Mouse (Mus musculus) intestine, embryonic 16.5 days (tissue): ENCODE data around the gene Zscan20. TPM values are rescaled to one million over a fixed set of nuclear protein-coding genes. Genes with fewer than 3 reads are reported as not detected.
"Not testable (repeated sequence)": the region's sequence is repeated elsewhere in the genome, so short reads cannot be mapped to it uniquely, and the experiment has no call there.

Experiments
- ATAC-seq: fragments of 200-750 bp; cut with Nextera tagmentation; 2 replicates; pipeline ENCODE4 v1.8.0; 2017; ENCODE audit warnings: moderate TSS enrichment, moderate library complexity
- H3K27ac ChIP-seq: fragments of 300-500 bp; sonication (generic); 2 replicates; pipeline ENCODE4 v1.5.1; 2014; ENCODE audit warnings: mild to moderate bottlenecking, low read length
- H3K27me3 ChIP-seq: fragments of 300-500 bp; sonication (generic); replicated peaks from 2 replicates; pipeline ENCODE4 v1.6.1; 2014; ENCODE audit warnings: low read length, control low read depth, mixed read lengths; ENCODE audit not compliant: control insufficient read depth, insufficient read depth
- H3K36me3 ChIP-seq: fragments of 300-500 bp; sonication (generic); 2 replicates; pipeline ENCODE4 v1.6.1; 2014; ENCODE audit warnings: low read length, control low read depth; ENCODE audit not compliant: control insufficient read depth, insufficient read depth
- H3K4me1 ChIP-seq: fragments of 300-500 bp; sonication (generic); 2 replicates; pipeline ENCODE4 v1.6.1; 2014; ENCODE audit warnings: low read length, control low read depth, mixed read lengths; ENCODE audit not compliant: control insufficient read depth, insufficient read depth
- H3K4me2 ChIP-seq: fragments of 300-500 bp; sonication (generic); 2 replicates; pipeline ENCODE4 v1.6.1; 2014; ENCODE audit warnings: low read depth, low read length, control low read depth
- H3K4me3 ChIP-seq: fragments of 300-500 bp; sonication (generic); 2 replicates; pipeline ENCODE4 v1.5.1; 2014; ENCODE audit warnings: mild to moderate bottlenecking, low read length
- H3K9ac ChIP-seq: fragments of 300-500 bp; sonication (generic); 2 replicates; pipeline ENCODE4 v1.6.1; 2014; ENCODE audit warnings: low read depth, low read length
- H3K9me3 ChIP-seq: fragments of 300-500 bp; sonication (generic); 2 replicates; pipeline ENCODE4 v1.6.1; 2016; ENCODE audit warnings: low read length, control low read depth; ENCODE audit not compliant: control insufficient read depth
- WGBS: fragments of 180-500 bp; shearing (Covaris S2); extraction: QIAGEN DNeasy Blood & Tissue Kit; methylation state at CpG from one replicate; pipeline ENCODE4 v1.1.7; 2014; 5-methylcytosine and 5-hydroxymethylcytosine counted together
- polyA plus RNA-seq: library from polyadenylated mRNA; unstranded; fragments of >200 nt; fragmentation: Nextera tagmentation; extraction: Ambion mirVana; gene quantifications from 2 replicates; pipeline ENCODE4 v1.2.1, GENCODE M21; 2015

Zscan20 gene
- polyA plus RNA-seq, 1 experiment from 2014 or later: 2.8 TPM

GRCm38 (mm10) chr4:128597801-128598560 is 11.9 kb downstream of the Zscan20 start:
- peaks cover 3% of the 10 kb centered on the region for H3K4me1 ChIP-seq
- H3K36me3 ChIP-seq: no peaks in the 10 kb centered on the region
- ATAC-seq: peak; percentile 85
- H3K9ac ChIP-seq: no peak overlapping the region
- no peak overlapping the region for H3K4me3 ChIP-seq
- no peak overlapping the region for H3K27ac ChIP-seq
- 38% methylated on average over 12 of the region's 12 CpGs for WGBS
- peak overlapping the region; percentile 25; the same call in 1 of the 2 replicates for H3K4me2 ChIP-seq
- H3K9me3 ChIP-seq: no peaks in the 10 kb centered on the region
- H3K27me3 ChIP-seq: no peaks in the 10 kb centered on the region

- no peaks in the 10 kb centered on the region for H3K27me3 ChIP-seq
- H3K9ac ChIP-seq: no peak overlapping the region
- no peak overlapping the region for H3K4me2 ChIP-seq
- no peak overlapping the region for H3K4me3 ChIP-seq
- no peaks in the 10 kb centered on the region for H3K9me3 ChIP-seq
- 0 out of 2 replicates have a peak, but pooled peaks cover 4% of the 10 kb centered on the region for H3K36me3 ChIP-seq
- no peak for ATAC-seq
- no peak overlapping the region for H3K27ac ChIP-seq
- peaks cover 3% of the 10 kb centered on the region for H3K4me1 ChIP-seq
- WGBS: 85% methylated on average over 5 of the region's 5 CpGs
Observed at GRCm38 (mm10) chr4:128594062-128594461, 15.8 kb downstream of the Zscan20 start.

GRCm38 (mm10) chr4:128593286-128593685 is 16.6 kb downstream of the Zscan20 start:
- H3K9me3 ChIP-seq: no peaks in the 10 kb centered on the region
- H3K27me3 ChIP-seq: no peaks in the 10 kb centered on the region
- WGBS: 82% methylated on average over 4 of the region's 4 CpGs
- 0 out of 2 replicates have a peak, but pooled peaks cover 4% of the 10 kb centered on the region for H3K36me3 ChIP-seq
- H3K27ac ChIP-seq: no peak overlapping the region
- ATAC-seq: no peak
- no peak overlapping the region for H3K4me3 ChIP-seq
- no peak overlapping the region for H3K4me2 ChIP-seq
- no peak overlapping the region for H3K9ac ChIP-seq
- H3K4me1 ChIP-seq: peaks cover 3% of the 10 kb centered on the region

- Histone ChIP-seq H3K4me2 (no peak overlapping the region), H3K9me3 (peaks cover 12% of the 10 kb centered on the region), H3K27ac (no peak overlapping the region), H3K9ac (no peak overlapping the region), H3K4me1 (no peaks in the 10 kb centered on the region), H3K4me3 (no peak overlapping the region), H3K27me3 (no peaks in the 10 kb centered on the region), H3K36me3 (peaks cover 26% of the 10 kb centered on the region)
- no peak for ATAC-seq
- 53% methylated on average over 4 of the region's 4 CpGs for WGBS
Observed at GRCm38 (mm10) chr4:128579182-128579581, 30.7 kb downstream of the Zscan20 start.

GRCm38 (mm10) chr4:128575811-128576210 is 34.1 kb downstream of the Zscan20 start:
- Histone ChIP-seq H3K9ac (no peak overlapping the region), H3K9me3 (no peaks in the 10 kb centered on the region), H3K4me1 (no peaks in the 10 kb centered on the region), H3K4me2 (no peak overlapping the region), H3K4me3 (no peak overlapping the region), H3K36me3 (peaks cover 8% of the 10 kb centered on the region; the same call in 1 of the 2 replicates), H3K27me3 (no peaks in the 10 kb centered on the region), H3K27ac (no peak overlapping the region)
- no peak for ATAC-seq
- WGBS: 73% methylated on average over 4 of the region's 4 CpGs

- no peaks in the 10 kb centered on the region for H3K9me3 ChIP-seq
- H3K27me3 ChIP-seq: no peaks in the 10 kb centered on the region
- no peak overlapping the region for H3K27ac ChIP-seq
- H3K4me1 ChIP-seq: no peaks in the 10 kb centered on the region
- 78% methylated on average over 3 of the region's 3 CpGs for WGBS
- no peak overlapping the region for H3K4me3 ChIP-seq
- no peak overlapping the region for H3K4me2 ChIP-seq
- no peaks in the 10 kb centered on the region for H3K36me3 ChIP-seq
- no peak overlapping the region for H3K9ac ChIP-seq
- no peak for ATAC-seq
Observed at GRCm38 (mm10) chr4:128560327-128560726, 49.6 kb downstream of the Zscan20 start.

- Histone ChIP-seq H3K4me2 (no peak overlapping the region), H3K9ac (no peak overlapping the region), H3K36me3 (no peaks in the 10 kb centered on the region), H3K4me1 (no peaks in the 10 kb centered on the region), H3K27ac (no peak overlapping the region), H3K27me3 (no peaks in the 10 kb centered on the region), H3K9me3 (no peaks in the 10 kb centered on the region), H3K4me3 (no peak overlapping the region)
- ATAC-seq: no peak
- WGBS: 90% methylated on average over 2 of the region's 2 CpGs
Observed at GRCm38 (mm10) chr4:128554198-128554597, 55.7 kb downstream of the Zscan20 start.

GRCm38 (mm10) chr4:128550756-128551155 is 59.1 kb downstream of the Zscan20 start:
- 86% methylated on average over 6 of the region's 6 CpGs for WGBS
- Histone ChIP-seq H3K36me3 (no peaks in the 10 kb centered on the region), H3K4me1 (no peaks in the 10 kb centered on the region), H3K9me3 (no peaks in the 10 kb centered on the region), H3K9ac (no peak overlapping the region), H3K4me3 (no peak overlapping the region), H3K27me3 (no peaks in the 10 kb centered on the region), H3K27ac (no peak overlapping the region), H3K4me2 (no peak overlapping the region)
- ATAC-seq: no peak

GRCm38 (mm10) chr4:128543956-128544486 is 65.9 kb downstream of the Zscan20 start:
- H3K9me3 ChIP-seq, H3K27me3 ChIP-seq, H3K9ac ChIP-seq, ATAC-seq, H3K27ac ChIP-seq, H3K36me3 ChIP-seq, H3K4me1 ChIP-seq, H3K4me3 ChIP-seq, H3K4me2 ChIP-seq: not testable (repeated sequence)
- WGBS: 70% methylated on average over 2 of the region's 2 CpGs
